Mouse (Mus musculus) spleen, adult 12 weeks (tissue): Measurements from ENCODE around the gene Chd3.

Experiments used
- DNase-seq: peaks from one replicate; pipeline ENCODE4 v3.0.0; 2022; ENCODE audit warnings: low spot score

The Chd3 gene

DNA sequence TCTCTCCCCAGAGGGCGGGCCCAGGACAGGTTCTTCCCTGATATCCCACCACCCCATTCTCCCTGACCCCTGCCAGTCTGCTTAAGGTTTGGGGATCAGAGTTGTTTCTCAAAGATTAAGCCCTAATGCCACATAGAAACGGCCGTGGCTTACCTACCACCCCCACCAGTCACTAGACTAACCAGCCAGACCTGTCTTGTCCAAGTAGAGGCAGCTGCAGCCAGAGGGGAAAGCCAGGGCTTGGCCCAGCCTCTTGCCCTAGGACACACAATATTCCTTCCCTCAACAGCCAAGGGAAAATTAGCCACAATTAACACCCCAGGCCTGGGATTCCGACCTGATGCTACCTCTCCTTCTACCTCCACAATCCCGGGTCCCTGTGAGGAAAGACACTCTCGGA, 3.5 kb downstream of the Chd3 start:
- DNase-seq, result no peak

DNA sequence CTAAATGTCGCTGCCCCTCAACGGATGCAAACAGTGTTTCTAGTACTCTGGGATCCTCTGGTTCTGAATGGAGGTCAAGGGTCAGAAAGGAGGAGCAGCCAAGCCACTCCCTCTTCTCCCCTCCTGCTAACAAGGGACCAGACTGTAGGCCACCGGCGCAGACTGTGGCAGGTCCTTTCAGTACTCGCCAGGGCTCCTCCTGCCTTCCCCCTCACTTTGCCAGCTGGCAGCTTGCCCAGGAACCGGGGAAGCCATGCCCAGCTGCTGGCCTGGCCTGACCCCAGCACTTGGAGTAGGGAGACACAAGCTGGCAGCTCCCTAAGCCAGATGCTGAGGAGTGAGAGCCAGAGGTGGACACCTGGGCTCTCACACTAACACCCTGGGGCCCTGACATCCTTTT, 4.3 kb downstream of the Chd3 start:
- DNase-seq, result no peak

DNA sequence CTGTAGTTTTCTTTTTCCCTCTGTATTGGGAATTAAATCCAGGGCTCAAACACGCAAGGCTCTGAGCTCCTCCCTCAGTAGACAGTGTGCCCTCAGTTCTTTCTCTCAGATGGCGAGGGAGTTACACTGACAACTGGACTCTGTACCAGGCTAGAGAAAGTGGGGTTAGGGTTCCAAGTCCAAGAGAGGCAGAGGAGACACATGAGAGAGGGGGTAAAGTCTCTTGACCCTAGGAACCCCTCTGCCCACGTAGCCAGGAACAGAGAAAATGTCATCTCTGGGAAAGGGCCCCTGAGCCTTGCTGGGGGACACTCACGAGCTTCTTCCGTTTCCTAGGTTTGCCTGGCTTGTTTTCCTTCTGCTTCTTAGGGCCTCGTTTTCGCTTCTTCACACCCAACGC, 4.8 kb downstream of the Chd3 start:
- no peak for DNase-seq

DNA sequence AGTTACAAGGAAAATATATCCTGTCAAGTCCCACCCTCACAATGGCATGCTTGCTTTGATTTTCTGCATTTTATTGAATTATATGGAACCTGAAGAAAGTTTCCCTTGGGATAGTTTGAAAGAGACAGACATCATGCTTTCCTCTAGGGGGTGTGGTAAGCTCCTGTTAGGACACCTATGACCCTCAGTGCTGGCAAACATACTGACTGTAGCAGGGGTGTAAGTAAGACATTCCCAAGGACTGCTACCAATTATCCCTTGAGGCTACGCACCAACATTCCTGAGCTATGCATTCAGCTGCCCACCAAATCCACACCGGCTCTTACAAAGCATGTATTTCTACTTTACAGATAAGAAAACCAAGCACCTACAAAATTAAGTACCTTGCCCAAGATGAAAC, 6.7 kb downstream of the Chd3 start:
- no peak for DNase-seq

DNA sequence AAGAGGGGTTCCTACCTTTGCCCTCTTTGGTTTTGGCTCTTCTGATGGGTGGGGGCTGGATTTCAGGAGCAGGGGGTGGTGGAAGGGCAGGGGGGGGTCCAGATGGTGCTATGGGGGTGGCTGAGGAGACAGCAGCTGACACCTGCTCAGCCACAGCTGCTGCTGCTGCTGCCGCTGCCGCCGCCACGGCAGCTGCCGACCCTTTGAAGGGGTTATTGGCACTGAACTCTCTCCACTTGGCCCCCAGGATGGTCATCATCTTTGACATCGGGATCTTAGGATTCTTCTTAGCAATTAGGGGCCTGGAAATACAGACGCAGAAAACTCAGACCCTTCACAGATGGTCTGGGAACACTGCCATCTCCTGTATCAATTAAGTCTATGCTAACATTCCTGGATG, 7.2 kb downstream of the Chd3 start:
- DNase-seq, result no peak

DNA sequence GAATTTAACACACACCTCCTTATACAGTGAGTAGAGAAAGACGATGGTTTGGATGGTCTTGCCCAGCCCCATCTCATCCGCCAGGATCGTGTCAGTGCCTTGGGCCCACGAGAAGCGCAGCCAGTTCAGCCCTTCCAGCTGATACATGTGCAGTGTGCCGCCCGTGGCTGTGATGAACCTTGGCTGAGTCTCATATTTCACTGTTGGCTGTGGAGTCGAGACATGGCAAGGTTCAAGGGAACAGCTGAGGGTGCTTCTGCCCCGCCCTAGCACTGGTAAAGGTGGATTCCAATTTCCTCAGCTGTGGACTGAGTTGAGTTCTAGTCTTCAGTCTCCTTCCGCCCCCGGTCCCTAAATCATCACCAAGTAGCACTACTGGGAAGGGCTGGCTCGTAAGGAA, 11.5 kb downstream of the Chd3 start:
- no peak for DNase-seq

DNA sequence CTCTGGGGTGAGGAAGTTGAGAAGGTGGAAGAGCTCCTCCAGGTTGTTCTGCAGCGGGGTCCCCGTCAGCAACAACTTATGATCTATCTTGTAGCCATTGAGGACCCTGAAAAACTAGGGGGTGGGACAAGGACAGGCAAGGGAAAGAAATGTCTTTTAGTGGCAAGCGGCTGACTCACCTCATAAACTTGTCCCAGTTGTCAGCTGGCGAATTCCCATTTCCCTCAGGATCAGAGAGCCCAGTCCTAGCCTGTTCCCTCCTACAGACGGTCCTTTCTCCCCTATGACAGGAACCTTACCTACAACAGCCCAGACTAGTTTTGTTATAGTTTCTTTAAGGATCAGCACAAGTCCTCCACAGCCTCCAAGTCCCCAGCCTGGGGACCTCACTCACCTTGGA, 12.7 kb downstream of the Chd3 start:
- no peak for DNase-seq

DNA sequence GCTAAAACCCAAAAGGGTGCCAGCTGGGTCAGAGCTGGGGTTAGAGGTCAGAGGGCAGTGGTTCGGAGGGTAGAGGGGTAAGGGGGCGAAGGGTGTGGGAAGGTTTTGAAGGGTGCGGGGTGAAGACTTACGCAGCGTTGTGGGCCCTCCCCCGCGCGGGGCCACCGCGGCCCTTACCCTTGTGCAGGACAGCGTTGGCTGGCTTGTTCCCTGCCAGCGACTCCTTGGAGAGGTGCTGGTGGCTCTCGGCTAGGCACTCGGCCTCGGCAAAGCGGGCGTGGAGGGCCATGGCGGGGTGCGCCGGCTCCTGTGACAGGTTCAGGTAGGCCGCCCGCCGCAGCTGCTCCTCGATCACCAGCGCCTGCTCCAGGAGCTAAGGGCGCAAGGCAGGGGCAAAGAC, 22.8 kb downstream of the Chd3 start:
- no peak for DNase-seq

DNA sequence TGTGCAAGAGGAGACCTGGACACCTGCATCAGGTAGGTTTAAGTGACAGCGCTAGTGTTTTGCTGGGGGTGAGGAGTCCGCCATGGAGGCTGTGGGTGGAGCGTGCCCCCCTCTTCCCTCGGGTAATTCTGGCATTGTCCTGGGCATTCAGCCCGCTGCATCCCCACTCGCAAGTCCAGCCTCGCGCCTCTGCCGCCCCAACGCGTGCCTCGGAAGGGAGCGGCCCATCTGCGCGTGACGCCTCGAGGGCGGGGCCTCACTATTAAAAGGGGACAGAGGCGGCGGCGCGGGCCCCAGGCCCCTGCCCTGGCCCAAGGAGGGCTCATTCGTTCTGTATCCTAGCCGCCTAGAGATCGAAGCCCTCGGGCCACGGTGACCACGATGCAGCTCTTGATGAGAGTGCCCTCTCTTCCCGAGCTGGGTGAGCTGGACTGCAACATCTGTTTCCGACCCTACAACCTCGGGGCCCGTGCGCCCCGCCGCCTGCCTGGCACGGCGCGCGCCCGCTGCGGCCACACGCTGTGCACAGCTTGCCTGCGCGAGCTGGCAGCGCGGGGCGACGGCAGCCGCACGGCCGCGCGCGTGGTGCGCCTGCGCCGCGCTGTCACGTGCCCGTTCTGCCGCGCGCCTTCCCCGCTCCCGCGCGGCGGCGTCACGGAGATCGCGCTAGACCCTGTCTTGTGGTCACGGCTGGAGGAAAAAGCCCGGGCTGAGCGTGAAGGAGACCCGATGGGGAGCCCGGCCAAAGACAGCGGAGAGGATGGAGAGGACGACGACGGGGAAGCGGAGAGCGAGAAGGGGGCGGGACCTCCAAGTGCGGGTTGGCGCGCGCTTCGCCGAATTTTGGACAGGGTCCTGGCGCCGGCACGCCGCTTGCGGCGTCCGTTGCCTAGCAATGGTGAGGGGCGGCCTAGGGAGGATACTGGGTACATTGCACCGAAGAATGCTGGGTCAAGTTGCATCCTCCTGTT, 28.8 kb downstream of the Chd3 start, which contains the start of gene Rnf227:
Rnf227 (plus strand) TSS at position 301 of the 971 bp plus-strand sequence.
- DNase-seq, result peak; percentile 34

DNA sequence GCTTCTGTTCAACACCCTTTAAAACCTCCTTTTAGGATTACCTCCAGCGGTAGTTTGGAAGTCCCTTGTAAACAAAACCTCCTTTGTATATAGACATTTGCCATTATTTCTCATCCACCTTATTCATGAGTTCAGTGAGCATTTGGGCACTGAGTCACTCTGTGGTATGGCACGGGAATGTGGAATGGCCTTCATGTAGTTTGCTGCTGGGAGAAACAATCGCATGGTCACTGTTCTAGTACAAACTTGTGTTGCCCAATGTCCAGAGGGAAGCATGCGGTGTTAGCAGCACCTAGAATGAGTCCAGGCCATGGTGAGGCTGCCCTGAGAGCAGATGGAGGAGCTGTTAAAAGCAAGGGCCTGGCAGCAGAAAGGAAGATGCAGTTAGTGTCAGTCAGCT, 34.4 kb downstream of the Chd3 start:
- no peak for DNase-seq

DNA sequence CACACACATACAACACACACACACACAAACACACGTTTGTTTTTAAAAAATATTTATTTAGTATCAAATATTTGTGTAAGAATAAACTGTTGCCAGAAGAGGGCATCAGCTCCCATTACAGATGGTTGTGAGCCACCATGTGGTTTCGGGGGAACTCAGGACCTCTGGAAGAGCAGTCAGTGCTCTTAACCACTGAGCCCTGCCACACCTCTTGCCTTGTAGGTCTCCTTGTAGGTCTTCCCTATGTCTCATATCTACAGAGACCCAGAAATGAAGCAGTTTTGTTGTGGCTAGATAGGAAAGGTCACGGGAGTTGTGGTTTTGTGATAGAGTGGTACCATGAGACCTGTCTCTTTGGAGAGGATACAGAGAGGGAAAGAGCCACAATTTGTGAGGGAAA, 35.3 kb downstream of the Chd3 start:
- no peak for DNase-seq

DNA sequence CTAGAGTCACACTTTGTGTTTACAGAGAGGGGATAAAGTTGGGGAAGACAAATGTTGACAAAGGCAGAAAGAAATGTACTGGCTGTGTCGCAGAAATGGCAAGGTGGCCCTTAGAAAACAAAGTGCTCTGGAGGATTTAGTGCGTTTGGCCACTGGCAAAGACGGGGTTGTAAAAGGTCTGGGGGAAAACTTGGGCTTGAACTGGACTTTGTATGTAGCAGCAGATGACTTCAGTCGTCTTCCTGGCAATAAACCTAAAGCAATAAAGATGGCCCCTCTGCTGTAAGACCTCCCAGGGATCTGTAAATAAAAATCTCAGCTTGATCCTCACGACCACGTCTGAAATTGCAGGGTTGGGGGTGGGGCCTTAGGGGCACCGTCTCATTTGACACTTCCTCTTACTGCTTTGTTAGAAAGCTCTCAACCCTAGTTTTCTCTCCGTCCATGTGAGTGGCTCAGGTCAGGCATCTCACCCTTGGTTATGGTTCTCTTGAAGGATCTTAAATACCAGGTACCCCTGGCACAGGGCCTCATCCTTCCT, 36.4 kb downstream of the Chd3 start:
- DNase-seq, result no peak

DNA sequence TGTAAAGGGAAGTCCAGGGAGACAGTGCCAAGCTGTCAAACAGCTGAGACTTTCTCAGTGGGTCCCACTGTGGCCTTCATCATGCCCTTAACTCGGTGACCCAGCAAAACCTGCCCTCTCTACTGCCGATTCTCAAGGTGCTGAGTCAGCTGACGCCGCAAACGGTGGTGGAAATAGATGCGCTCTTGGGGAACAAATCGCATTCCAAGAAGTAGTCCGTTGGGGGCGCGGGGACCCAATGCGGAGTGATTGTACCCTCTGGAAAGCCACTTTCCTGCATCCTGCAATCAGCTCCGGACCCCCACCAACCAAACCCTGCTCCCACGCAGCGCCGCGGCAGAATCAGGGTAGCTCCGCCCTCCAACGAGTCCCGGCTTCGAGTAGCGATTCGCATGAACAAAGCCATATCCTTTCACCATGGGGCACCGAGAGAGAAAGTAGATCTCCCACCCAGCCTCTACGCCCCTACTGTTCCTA, 37.2 kb downstream of the Chd3 start:
- no peak for DNase-seq

DNA sequence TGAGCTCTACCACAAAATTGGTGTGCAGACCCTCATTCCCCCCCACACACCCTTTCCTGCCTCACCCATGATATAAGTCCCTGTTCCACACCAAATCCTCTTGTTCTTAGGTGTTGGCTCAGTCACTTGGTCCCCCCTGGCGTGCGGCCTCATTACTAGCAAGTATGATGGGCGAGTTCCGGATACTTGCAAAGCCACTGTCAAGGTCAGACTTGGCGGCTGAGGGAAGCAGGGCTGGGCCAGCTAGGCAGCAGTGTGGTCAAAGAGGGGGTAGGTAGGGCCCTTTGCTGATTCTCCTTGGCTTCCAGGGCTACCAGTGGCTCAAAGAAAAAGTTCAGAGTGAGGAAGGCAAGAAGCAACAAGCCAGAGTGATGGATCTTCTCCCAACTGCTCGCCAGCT, 38.1 kb downstream of the Chd3 start:
- DNase-seq, result no peak

DNA sequence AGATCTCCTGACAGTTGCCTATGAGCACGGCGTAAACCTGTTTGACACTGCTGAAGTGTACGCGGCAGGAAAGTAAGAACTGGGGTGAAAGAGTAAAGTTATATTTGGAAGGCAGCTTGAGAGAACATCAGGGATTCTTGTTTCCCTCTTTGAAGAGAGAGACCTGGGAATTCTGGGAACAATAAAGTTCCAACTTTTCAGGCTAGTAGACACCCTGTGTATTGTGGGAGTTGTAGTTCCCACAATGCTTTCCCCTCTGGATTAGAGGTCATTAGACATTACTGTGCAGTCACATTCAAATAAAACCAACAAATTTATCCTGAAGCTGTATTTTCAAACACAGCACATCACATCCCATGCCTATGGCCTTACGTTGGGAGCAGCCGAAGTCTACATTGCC, 40.7 kb downstream of the Chd3 start:
- no peak for DNase-seq

DNA sequence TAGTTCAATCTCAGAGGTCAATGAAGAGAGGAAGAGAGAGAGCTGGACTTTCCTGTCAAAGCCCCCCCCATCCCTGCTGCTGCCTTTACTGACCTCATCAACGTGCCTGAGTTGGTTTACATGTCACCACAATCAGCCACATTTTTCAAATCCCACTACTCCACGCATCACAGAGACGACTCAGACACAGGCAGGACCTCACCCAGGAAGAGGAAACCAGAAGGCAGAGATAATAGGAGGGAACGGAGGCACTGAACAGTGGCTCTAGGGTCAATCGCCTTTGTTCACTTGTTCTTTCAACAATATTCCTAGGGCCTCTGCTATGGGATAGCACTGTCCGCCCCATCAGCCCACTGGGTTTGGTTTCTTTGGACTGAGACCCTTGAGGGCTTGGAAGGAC, 41.6 kb downstream of the Chd3 start:
- DNase-seq, result no peak

DNA sequence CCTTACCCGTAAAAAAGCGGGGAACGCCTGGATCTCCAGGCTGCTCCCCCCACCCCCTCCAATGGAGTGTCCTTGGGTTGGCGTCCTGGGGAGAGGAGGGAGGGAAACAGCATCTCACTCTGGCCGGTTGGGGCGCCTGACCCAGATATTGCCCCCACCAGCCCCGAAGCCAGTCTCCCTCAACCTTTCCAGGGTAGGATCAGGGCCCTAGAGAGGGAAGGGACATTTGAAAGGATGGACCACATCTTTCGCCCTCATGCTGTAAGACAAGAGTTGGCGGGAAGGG, 42.1 kb downstream of the Chd3 start:
- no peak for DNase-seq

DNA sequence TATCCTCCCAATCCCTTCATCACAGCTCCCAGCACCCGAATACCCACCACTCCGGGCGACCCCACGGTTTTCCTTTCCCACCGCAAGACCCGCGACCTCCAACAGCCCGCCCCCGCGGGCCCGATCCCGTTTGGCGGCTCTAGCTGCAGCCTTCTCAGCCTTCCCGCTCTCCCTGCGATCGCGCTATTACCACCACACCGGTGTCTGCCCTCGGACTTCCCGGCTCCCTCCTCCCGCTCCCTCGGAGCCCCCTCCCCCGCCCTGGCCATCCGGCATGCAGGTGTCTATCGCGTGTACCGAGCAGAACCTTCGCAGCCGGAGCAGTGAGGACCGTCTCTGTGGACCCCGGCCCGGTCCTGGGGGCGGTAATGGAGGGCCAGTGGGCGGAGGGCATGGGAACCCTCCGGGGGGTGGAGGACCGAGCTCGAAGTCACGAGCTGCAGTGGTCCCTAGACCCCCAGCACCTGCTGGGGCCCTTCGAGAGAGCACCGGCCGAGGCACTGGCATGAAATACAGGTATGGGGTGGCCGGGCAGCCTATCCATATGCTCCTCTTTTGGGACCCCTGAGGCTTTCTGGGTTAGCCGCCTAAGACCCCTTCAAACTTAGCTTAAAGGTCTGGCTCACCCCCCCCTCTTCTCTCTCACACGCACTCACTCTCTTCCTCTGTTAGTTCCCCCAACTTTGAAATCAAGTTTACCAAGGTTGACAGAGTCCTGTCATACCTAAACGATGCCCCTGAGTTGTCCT, 42.6 kb downstream of the Chd3 start:
- no peak for DNase-seq

DNA sequence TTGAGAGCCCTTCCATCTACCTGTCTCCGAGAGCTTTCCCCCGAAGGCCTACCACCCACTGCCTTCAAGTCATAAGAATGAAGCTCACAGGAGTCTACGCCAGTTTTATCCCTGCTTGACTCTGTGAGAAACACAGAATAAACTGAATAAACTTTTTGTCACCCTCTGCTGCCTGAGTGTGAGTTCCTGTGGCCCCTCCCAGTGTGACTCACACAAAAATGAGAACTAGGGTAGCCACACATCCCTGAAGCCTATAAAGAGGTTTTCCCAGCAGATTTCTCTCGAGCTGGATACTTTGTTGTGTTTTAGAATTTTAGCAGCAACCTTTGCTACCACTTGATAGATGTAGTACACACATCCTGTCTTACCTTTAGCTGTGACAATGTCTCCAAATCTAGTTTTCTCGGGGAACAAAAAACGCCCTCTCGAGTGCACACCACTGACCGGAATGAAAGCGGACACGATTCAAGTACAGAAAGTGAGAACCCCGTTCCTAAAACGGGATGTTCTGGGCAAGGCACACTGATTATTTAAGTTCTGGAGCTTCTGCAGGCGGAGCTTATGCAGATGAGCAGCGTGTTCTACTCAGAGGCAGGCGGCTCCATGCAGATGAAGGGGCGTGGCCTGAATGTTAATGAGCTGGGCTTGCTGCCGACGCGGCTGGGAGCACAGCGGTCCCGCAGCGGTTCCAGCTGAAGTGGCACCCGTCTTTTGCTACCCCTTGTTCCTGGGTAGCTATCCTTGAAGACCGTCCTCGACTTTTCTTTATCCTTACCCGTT, 43.4 kb downstream of the Chd3 start, which contains the start of gene Kcnab3:
Kcnab3 (plus strand) TSS at position 631 of the 780 bp plus-strand sequence.
- peak; percentile 78 for DNase-seq

DNA sequence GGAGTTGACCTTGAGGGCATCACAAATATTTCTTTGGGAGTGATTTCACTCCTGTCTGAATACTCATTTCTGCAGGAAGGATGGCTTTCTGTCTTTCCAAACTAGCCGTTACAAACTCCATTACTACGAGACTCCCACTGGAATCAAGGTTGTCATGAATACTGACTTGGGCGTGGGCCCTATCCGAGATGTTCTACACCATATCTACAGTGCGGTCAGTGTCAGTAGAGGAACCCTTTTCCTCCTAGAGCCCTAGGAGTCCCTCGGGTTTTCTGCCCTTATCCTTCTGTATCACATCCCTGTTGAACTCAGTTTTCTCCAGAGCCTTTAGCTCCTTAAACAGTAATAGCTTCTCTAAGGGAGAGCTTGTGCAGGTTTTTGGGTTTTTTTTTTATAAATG, 44.5 kb downstream of the Chd3 start:
- no peak for DNase-seq

DNA sequence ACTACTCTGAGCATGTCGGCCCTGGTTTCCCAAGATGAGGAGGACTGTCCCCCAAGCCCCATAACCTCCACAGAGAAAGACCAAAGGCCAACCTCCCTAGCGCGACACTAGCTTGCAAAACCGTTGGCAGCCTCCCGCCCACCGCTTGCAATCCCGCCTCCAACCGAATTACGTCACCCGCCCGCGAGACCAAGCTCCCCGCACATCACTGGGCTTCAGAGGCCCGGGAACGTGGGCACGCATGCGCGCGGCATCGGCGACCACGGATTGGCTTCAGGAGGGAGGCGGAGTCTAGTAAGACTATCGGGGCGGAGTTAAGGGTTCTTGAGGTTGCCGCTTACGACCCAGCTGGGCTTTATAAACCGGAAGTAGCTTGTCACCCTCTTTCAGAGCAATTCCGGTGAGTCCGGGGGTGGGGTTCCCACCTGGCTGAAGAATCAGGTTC, 45.5 kb downstream of the Chd3 start, which contains the start of the genes Cntrob and Trappc1:
Cntrob (minus strand) TSS at position 109 of the 445 bp plus-strand sequence.
Trappc1 (plus strand) TSS at position 314 of the 445 bp plus-strand sequence.
- peak; percentile 97 for DNase-seq
